Mouse (Mus musculus): Measurements from ENCODE around the gene Cfap61. TPM values are rescaled to one million over a fixed set of nuclear protein-coding genes. Genes with fewer than 3 reads are reported as not detected.

The Cfap61 gene
- not detected in 2 replicates for polyA plus RNA-seq (2015; fragmentation: Nextera tagmentation; extraction: Ambion mirVana)

GRCm38 (mm10) chr2:145934339-145935231, at the start of gene Cfap61, which contains the start of gene Crnkl1:
Gene Cfap61 (plus strand): TSS chr2:145934784.
Gene Crnkl1 (minus strand): TSS chr2:145935014.

GRCm38 (mm10) chr2:145901861-145902260, 32.7 kb upstream of the Cfap61 start, which contains the start of gene Naa20:
Gene Naa20 (plus strand): TSS chr2:145902099.

GRCm38 (mm10) chr2:146221076-146221928, 286.7 kb downstream of the Cfap61 start, which contains the start of gene Insm1:
Gene Insm1 (plus strand): TSS chr2:146221921.

Other genes with a start within 250 kb of the Cfap61 start
- 132 and 137 TPM in 2 replicates for gene Naa20, start 32.7 kb upstream of the Cfap61 start, polyA plus RNA-seq (2015; fragmentation: Nextera tagmentation; extraction: Ambion mirVana)
- gene Crnkl1, start 230 bp downstream of the Cfap61 start, polyA plus RNA-seq (2015; fragmentation: Nextera tagmentation; extraction: Ambion mirVana) = 11.3 and 12.1 TPM in 2 replicates